Mouse (Mus musculus) megakaryocyte, embryonic 14.5 days (primary cell): ENCODE data around the gene Dnaja3.

ENCODE experiments used
- FLI1 ChIP-seq: IDR thresholded peaks from 2 replicates; pipeline ENCODE4 v1.6.1; 2012; ENCODE audit warnings: low read length, inconsistent platforms, mixed read lengths
- GATA1 ChIP-seq: IDR thresholded peaks from 3 replicates; pipeline ENCODE4 v1.6.1; 2012; ENCODE audit warnings: mixed read lengths, low read length, inconsistent platforms, borderline replicate concordance

DNA sequence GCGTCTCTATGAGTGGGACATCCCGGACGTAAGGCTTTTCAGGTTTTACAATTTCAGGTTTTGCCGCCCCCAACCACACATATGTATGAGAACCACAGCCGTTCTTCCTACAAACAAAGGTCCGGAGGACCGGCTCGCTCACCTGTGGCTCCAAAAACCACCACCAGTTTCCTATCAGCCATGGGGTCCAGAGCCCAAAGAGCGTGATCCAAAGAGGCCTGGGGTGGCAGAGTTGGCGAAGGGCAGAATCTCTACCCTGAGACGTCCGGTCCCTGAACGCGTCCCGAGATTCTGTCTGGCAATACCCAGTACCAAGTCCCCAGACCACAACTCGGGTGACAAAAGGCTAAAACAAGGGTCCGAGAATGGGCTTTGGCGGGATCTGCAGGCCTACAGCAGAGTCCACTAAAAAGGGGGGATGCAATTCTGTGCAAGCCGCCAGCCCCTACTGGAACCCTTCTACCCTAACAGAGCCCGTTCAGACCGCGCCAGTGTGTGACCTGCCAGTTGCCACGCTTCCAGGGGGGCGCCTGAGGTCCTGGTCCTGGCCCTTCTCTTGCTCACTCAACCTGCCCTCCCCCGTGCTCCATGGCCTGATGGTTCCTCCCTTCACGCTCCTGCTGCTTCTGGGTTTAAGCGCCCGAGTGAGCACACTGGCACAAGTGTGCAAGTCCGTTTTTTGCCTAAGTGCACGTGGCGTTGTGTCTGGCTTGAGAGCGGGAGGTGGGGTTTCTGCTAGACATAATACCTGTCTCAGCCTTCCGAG is 79.1 kb downstream of the Dnaja3 start, which contains the start of gene Nmral1:
- TF ChIP-seq GATA1 (no peak), FLI1 (no peak)
